Mouse (Mus musculus) cerebellum, postnatal 10 days (tissue): ENCODE measurements around the gene Poln.

Experiments
- DNase-seq, 2 experiments: peaks; one replicate each; pipeline ENCODE4 v3.0.0; 2021; ENCODE audit warnings: mixed read lengths in 2 of 2

Gene Poln

DNA sequence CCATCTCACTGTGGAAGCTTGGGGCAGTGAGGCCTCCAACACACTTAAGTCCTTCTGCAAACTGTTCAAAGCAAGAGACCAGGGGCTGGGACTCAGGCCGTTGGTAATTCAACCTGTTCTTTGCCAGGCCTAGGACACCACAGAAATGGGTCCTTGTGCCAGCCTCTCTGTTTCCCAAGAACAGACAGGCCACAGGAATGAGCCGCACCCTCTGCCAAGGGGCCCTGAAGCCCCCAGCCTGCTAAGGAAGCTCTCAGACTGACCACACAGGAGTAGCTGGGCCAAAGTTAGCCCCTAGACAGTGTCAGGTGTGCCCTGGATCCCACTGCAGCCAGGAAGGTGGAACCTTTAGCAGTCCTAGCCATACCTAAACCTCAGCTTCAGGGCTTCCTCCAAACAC is 17.1 kb upstream of the Poln start:
- peak in 1 of 2 experiments; percentile 37 for DNase-seq

DNA sequence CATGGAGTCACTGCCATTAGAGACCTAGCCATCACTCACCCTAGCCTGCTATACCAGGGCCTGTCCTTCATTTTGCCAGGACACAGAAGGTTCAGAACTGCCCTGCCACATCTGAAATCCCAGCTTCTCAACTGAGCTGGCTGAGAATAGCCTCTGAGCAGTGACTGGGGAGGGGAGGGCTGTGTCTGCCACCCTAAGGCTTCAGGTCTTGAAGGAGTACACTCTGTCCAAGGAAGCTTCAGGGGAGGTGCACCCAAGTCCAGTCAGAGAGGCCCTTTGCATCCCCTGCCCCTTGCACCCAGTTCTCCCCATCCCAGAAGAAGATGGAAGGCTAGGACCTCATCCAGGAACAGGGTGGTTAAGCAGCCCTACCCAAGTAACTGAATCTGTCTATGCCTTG is 16.5 kb upstream of the Poln start:
- peak in 1 of 2 experiments; percentile 9 for DNase-seq

DNA sequence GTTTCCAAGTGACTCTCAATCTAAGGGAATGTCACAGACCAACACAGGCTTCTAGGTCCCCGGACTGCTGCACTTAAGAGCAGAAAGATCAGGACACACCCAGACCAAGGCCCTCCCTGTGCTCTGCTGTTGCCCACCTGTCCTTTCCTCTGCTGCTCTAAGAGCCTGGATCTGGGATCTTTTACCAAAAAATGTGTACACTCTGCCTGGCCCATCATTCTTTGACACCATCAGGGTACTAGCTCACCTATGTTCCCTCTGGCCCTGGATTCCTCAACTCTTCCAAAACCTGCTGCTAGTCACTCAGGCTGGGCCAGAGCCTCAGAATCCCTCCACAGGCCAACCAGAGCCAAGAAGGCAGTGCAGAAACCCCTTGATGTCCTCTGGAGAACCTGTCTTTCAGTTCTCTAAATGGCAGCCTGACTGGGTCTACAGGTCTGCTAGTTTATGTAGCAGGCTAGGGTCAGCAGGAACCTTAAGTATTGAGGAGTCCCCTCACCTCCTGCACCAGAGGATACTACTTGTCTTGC is 15.9 kb upstream of the Poln start:
- peak in 1 of 2 experiments; percentile 10 for DNase-seq

DNA sequence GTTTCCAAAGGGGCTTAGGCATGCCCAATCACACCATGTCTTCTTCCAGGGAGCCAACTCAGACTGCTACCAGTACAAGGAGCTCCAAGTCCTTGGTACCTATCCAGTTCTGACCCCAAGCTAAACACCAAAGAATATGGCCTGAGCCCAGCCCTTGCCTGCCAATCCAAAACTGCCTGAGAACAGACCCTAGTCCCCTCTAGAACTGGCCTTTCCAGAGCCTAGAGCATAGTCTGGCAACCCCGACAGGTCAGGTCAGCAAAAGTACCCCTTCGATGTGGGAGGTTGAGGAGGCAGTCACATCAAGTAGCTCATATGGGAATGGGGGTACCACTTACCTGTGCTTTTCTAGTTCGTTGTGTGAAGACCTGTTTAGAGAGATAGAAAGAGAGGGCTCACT is 14.7 kb upstream of the Poln start:
- DNase-seq = peak in 1 of 2 experiments; percentile 25

DNA sequence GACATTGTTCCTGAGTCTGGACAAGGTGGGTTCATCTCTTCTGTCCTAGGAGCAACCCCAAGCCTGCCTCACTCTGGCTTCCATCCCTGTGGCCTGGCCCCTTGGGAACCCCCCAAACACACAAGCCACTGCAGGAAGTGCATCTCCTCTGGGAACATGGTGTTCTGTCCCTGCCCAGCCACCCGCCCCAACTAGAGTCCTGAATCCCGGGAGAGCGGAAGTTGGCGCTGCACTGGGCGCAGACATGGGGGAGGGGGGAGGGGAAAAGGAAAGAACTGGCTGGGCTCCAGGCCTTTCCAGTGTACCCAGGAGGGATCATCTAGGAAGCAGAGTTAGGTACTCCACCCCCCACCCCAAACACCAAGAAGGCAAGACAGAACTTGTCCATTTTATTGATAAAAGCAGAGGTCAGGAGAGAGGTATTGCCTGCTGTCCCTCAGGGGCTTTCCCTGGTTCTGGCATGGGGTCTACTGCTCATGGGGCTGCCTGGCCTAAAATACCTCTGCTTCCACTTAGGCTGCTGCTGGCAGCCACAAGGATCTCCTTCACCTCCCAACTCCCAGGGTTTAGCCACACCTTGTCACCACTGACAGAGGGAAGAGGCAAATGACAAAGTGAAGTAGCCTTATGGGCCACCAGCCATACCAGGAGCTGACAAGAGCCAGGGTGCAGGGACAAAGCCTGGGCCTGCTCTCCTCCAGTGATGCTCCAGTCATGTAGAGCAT is 14.1 kb upstream of the Poln start:
- peak in 1 of 2 experiments; percentile 50 for DNase-seq

DNA sequence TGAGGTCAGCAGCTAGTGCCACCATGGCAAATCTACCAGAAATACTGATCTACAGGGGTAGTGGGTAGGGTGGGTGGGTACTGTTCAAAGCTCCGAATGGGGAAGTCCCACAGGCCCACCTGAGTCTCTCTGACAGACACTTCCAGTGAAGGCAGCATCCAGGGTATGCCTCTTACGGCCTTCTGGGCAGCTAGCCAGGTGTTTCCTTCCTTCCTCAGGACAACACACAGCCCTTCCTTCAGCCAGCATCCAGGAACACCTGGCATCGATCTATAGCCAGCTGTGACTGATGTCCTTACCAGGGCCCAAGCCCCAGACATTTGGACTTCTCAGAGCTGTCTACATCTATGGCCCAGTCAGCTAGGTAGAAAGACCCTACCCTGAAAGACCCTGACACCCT is 13.2 kb upstream of the Poln start:
- DNase-seq = peak in 1 of 2 experiments; percentile 41

DNA sequence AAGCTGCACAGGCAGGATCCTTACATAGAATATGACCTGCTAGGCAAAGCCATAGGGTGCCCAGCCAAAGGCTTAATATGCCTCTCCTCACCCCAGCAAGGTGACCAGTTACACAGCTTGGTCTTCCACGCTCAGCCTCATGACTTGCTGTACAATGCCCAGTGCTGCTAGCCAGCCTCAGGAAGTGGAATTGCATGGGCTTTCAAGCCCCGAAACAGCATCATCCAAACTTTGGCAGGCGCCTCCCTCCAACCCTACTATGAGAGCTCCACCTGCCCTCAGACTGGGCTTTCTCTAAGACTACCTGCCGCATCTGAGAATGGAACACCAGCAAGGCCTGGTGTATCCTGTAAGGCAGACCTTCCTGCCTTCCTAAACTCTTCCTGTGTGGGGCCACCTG is 8.6 kb upstream of the Poln start:
- no peak for DNase-seq

DNA sequence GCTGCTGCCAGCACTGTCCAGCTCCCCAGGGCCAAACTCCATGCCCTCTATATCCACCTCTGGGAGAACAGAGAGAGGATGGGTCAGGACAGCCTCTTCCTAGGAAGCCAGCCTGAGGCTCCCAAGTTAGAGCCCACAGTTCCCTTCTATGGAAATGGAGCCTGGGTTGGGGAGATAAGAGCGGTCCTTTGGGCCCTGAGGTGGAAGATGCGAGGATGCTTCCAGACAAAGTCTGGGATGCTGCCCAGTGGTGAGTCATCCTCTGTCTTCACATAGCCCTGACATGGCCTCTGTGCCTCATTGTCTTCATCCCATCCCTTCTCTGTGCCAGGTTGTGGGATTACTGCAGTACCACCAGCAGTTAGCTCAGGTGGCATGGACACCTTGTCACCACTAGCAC is 7.8 kb upstream of the Poln start:
- peak in 1 of 2 experiments; percentile 16 for DNase-seq

DNA sequence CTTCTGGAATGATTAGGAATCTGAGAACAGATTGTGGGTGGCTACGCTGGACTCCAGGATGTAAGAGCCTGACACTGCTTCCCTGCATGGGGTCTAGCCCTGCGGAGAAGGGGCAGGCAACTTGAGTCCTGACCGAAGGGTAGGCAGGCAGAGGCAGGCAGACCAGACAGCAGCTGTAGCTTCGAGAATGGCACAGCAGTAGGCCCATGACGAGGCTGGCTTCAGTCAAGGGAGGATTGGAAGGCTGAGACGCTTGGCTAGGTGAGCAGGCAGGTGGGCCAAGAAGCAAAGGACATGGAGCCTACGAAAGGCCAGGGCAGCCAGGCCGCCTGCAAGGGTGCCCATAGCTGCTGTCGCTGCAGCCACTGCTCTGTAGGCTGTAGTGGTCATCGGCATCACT is 7.4 kb upstream of the Poln start:
- peak in 1 of 2 experiments; percentile 15 for DNase-seq

DNA sequence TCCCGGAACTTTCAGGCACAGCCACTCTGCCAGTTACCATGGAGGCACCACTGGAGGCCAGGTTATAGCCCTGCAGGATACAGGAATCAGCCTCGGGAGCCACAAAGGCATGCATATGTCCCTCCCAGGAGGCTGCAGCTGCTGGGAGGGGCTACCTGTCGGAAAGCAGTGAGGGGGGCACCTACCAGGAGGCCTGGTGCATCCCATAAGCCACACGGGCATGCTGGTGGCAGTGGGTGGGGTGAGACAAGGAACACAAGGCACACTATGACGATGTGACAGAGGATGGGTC is 6.1 kb upstream of the Poln start:
- DNase-seq = no peak

DNA sequence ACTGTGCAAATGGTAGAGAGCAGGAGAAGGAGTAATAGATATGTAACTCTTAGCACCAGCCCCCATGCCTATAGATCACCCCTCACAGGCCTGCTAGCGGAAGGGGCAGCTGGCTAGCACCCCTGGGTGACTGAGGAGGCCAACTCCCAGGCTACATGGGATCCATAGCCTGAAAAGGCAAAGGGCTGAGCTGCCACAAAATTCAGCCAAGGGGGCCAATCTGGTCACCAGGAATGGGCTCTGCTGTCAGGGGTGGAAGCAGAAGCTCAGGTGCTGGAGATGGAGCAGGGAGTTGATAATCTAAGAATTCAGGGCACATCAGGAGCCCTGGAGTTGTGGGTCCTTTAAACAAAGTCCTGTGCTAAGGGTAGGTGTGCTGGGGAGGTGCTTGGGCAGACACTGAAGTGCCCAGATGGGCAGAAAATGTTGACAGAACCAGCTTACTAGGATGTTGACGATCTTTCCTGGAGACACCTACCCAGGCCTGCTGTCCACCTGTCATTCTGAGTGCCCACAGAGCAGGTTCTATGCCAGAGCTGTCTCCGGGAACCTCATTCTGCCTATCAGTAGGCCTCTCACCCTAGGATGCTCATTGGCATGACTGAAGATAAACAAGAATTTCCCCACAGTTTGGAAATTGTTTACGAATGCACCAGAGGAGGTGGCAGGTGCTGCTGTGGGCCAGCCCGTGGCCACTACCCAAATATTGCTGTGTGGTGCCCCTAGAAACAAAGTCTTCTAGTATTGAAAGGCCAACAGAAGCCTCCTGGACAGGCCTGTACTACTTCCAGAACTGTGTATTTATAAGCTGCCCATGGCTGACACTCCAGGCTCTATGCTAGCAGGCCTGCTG is 5.5 kb upstream of the Poln start:
- peak in 1 of 2 experiments; percentile 9 for DNase-seq

DNA sequence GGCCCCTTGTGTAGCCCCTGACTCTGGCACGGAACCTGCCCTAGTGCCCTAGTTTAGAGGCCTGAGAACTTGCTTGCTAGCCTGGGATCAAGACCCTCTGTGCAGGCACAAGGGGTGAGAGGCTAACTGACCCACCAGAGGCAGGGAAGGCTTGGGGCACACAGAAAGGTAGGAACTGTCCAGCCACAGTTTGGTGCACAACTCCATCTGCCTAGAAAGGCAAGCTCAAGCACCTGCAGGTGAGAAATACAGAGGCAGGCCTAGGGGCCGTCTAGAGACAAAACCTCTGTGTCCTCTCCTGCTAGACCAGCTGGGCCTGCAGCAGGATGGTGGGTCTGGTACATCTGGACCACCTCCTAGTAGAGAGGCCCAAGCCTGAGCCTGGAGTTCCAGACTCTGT is 4.8 kb upstream of the Poln start:
- DNase-seq = peak in 1 of 2 experiments; percentile 8

DNA sequence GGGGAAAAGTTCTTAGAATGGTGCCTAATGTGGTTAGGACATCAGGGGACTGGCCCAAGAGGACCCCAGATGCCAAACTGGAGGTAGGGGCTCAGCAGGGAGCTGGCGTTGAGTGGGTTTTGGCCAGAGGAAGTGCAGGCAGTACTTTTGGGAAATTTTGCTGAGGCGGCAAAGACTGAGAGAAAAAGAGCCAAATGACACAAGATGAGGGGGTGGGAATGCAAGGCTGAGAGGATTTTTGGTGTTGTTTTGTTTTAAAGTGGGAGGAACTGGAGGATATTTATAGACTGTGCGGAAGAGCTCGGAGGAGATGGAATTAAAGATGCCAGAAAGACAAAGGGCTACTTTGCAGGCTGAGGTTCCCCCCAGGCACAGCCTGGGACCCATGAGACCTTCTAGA is 1.5 kb upstream of the Poln start:
- DNase-seq = peak; percentile 53 to 63

DNA sequence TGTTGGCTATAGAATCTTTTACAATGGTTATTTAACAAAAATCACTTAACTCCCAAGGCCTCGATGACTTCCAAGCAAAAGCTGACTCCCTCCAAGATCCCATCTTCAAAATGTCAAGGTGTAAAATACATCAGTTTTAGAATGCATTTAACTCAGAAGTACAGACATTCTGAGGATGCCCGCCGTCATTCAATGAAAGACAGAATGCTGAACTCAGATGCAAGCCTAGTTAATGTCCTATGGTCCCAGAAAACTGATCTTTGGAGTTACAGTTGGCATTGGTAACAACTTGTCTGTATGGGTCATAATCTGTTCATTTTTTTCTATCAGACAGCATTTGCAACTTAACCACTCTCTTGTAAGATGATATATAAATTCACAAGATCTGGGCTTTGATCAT is 706 bp upstream of the Poln start:
- DNase-seq = no peak

DNA sequence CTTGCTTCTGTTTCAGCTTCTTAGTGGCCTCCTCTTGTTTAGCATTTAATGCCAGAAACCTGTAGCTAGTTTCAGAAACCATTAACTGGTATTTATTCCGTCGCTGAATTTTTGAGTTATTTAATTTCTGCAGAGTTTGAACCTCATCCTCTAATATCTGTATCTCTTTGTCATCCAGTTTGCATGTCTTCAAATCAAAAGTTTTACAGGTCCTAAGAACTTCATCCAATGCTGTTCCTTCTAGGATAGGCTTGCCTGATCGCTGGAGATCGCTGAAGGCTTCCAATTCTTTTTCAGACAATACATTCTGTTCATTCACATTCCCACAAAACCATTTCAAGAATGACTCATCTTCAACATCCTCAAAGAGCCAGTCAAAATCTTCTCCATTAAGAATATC is 1.4 kb downstream of the Poln start:
- DNase-seq = no peak

DNA sequence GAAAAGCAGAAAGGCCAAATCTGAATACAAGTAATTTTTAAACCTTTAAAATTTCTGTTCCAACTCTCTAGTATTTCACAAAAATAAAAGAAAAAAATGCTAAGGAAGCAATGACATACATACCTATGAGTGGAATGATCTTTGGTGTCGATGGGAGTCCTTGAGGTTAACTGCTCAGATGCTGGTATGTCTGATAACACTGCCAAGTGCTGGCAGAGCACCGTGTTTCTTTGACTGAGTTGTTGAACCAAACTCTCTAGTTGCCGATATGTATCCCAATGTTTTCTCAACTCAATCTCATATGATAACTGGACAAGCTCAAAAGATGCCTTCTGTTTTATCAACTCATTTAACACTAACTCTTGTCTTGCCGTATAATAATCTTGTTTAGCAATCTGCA is 3.5 kb downstream of the Poln start:
- DNase-seq = no peak

DNA sequence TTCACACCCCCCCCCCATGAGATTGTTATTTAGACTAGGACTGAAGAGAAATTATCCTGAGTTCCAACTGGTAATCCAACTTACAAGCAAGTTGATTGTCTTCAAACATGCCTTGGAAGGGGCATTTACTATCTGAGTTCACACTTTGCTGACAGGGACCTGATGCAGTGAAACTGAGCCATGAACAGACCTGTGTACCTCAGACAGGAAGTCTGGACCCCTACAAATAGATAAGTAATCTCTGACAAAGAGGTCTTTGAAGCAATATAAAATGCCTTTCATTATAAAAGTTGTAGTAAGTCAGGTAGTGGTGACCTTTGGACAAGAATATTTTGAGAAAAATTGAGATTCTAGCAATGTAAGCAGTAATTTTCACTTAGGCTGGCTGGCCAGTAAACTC is 20.8 kb downstream of the Poln start:
- DNase-seq = no peak

DNA sequence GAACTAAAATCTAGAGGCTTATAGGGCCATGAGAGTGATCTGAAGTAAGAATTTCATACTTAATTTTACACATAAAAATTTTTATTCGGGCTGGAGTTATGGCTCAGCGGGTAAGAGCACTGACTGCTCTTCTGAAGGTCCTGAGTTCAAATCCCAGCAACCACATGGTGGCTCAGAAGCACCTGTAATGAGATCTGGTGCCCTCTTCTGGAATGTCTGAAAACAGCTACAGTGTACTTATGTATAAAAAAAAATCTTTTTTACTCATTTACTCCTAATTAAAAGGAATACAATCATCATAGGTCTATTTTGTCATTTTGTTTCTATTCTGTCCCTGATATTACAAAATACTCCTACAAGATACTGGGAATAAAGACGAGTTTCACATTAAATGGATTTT is 21.7 kb downstream of the Poln start:
- peak in 1 of 2 experiments; percentile 11 for DNase-seq

DNA sequence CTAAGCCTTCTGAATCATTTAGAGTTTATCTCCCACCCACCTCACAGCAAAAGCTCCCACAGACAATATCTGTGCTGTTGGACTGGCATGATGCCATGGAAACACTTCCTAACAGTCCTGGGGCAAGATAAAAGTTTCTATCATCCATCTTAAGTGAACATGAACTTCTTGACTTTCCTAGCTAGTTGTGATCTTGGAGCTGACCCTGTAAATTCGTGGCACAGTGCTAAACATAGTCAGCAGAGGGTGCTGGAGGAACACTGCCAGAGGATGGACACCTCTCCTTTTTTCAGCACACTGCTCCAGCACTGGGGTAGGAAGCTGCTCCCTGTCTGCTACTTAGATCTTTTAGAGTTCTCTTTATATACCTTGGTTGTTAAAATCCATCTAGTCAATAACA is 29.5 kb downstream of the Poln start:
- DNase-seq = peak; percentile 72

DNA sequence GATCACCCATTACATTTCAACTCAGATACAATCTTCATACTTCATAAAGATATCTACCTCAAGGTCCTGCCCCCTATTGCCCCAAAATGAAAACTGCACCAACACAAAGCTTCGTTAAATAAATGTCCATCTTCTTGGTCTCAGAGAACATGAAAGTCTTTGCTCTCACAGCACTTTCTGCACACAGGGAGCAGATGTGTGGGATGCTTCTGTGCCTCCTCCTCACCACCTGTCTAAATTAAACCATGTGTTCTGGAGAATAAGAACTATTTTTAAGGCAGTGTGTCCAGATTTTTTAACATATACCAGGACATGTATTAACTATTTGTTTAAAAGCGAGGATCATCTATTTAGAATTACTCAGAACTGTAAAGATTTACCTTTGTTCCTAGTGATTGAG is 36.5 kb downstream of the Poln start:
- DNase-seq = no peak

DNA sequence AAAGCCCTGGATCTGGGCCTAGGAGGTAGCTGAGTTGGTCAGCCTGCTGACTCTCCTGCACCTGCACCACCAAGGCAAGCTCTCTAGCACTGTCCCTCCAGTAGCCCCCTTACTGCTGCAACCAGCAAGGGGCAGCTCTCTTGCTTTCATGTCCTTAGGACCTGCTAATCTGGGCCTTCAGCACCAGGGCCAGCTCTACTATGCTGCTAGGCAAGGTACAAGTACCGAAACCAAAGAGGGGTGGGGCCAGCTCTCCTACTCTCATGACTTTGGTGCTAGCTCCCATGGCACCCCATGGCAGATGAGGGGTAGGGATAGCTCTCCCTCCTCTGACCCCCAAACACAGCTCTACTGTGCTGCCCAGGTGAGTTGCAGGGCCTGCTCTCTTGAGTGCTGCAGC is 45.1 kb downstream of the Poln start:
- DNase-seq = no peak

DNA sequence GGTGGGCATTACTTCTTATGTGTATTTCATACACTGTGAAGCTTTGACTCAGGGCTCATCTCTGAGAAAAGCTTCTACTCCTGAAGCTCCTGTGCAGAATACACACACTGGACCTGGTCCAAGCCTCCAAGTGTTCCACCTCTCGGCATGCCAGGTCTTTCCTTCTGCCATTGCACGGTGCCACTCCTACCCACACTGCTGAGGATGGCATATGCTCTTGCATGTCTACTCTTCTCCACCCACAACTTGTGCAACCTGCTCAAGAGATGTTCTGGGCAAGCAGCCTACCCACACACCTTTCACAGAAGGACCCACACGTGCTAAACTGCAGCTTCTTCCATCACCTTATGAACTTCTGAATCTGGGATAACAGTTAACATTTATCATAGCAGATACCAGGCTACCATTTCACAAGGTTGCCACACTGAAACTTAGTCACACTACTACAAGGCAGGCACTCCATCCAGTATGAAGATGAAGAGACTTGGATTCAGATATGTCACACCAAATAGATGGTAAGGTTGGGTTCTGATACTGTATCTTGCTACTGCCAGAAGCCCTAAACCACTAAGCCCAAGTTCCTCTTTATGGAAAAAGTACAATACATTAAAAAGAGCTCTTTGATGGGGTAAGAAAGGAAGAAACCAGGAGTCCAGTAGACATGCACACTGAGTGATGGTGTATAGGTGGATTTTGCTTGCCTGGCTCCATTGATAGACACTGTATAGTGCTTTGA is 50.0 kb downstream of the Poln start:
- peak; percentile 81 to 86 for DNase-seq

DNA sequence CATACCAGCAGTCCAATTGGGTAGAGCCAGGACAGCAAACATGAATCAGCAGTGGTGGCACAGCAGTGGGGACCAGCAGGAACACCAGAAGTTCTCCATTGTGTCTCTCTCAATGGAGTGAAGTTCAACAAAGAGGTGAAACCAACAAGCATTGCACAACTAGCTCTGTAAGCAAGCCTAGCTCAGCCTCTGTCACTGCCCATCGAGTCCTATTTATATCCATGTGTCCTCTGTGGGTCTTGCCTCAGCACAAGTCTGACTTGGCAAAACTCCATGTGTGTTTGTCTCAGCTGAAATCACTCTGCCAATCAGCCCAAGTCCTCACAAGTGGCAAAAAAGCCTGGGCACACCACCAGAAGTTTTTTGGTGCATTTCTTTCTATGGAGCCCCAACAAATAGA is 63.6 kb downstream of the Poln start:
- no peak for DNase-seq

DNA sequence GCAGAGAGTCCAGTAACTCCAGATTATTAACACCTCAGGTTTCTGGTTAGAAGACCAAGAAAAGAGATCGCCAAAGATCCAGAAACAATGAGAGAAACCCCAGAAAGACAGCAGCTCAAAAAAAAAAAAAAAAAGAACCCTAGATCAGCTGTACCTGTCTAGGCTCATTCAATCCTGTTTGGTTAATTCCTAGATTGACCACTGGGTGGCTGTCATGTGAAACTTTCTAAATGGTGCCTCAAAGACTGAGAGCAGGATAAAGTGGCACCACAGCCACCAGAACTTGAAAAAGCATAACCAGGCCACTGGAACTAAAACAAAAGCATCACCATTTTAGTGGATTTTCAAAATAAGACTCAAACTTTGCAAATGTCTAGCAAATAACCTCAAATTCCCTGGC is 71.9 kb downstream of the Poln start:
- peak; percentile 71 to 84 for DNase-seq
